Mouse (Mus musculus) kidney, embryonic 16.5 days (tissue): ENCODE data around the gene Plcg1. TPM values are rescaled to one million over a fixed set of nuclear protein-coding genes. Genes with fewer than 3 reads are reported as not detected.
A peak's percentile ranks its signal among the peaks of the same experiment; 100 is the strongest.

Experiments
- ATAC-seq: fragments of 200-750 bp; cut with Nextera tagmentation; 2 replicates; pipeline ENCODE4 v1.8.0; 2017; ENCODE audit warnings: moderate TSS enrichment; ENCODE audit not compliant: low FRiP score, low TSS enrichment
- H3K27ac ChIP-seq: fragments of 300-500 bp; sonication (generic); 2 replicates; pipeline ENCODE4 v1.5.1; 2014; ENCODE audit warnings: low read length
- H3K27me3 ChIP-seq: fragments of 300-500 bp; sonication (generic); 2 replicates; pipeline ENCODE4 v1.6.1; 2014; ENCODE audit warnings: low read length, control low read depth, mixed read lengths; ENCODE audit not compliant: insufficient read depth
- H3K36me3 ChIP-seq: fragments of 300-500 bp; sonication (generic); 2 replicates; pipeline ENCODE4 v1.6.1; 2014; ENCODE audit warnings: low read length, control low read depth, mixed read lengths; ENCODE audit not compliant: insufficient read depth
- H3K4me1 ChIP-seq: fragments of 300-500 bp; sonication (generic); 2 replicates; pipeline ENCODE4 v1.6.1; 2014; ENCODE audit warnings: low read length, control low read depth, mixed read lengths; ENCODE audit not compliant: insufficient read depth
- H3K4me2 ChIP-seq: fragments of 300-500 bp; sonication (generic); replicated peaks from 2 replicates; pipeline ENCODE4 v1.6.1; 2014; ENCODE audit warnings: low read depth, low read length
- H3K4me3 ChIP-seq: fragments of 300-500 bp; sonication (generic); 2 replicates; pipeline ENCODE4 v1.5.1; 2014; ENCODE audit warnings: mild to moderate bottlenecking, low read length
- H3K9ac ChIP-seq: fragments of 300-500 bp; sonication (generic); replicated peaks from 2 replicates; pipeline ENCODE4 v1.6.1; 2014; ENCODE audit warnings: low read length
- H3K9me3 ChIP-seq: fragments of 300-500 bp; sonication (generic); 2 replicates; pipeline ENCODE4 v1.6.1; 2016; ENCODE audit warnings: low read length, control low read depth
- WGBS: fragments of 180-500 bp; shearing (Covaris S2); extraction: QIAGEN DNeasy Blood & Tissue Kit; methylation state at CpG from one replicate; pipeline ENCODE4 v1.1.7; 2014; 5-methylcytosine and 5-hydroxymethylcytosine counted together
- polyA plus RNA-seq: library from polyadenylated mRNA; unstranded; fragments of >200 nt; fragmentation: Nextera tagmentation; extraction: Ambion mirVana; gene quantifications from 2 replicates; pipeline ENCODE4 v1.2.1, GENCODE M21; 2015

Gene Plcg1
- polyA plus RNA-seq, 1 experiment from 2014 or later: 49.9 TPM

- Histone ChIP-seq H3K4me1 (peaks cover 46% of the 10 kb centered on the region), H3K27me3 (no peaks in the 10 kb centered on the region), H3K9ac (0 out of 2 replicates have a peak overlapping the region, but pooled peaks have one; percentile 18), H3K27ac (peak overlapping the region; percentile 63), H3K9me3 (no peaks in the 10 kb centered on the region), H3K36me3 (peaks cover 11% of the 10 kb centered on the region), H3K4me2 (no peak overlapping the region), H3K4me3 (no peak overlapping the region)
- ATAC-seq: peak; percentile 21; the same call in 1 of the 2 replicates
- WGBS: 59% methylated on average over 1 of the region's 1 CpGs
Observed at GRCm38 (mm10) chr2:160742161-160742609, 11.1 kb downstream of the Plcg1 start.

GRCm38 (mm10) chr2:160744040-160744822, 13.1 kb downstream of the Plcg1 start:
- Histone ChIP-seq H3K27me3 (no peaks in the 10 kb centered on the region), H3K9me3 (0 out of 2 replicates have a peak, but pooled peaks cover 4% of the 10 kb centered on the region), H3K9ac (no peak overlapping the region), H3K36me3 (peaks cover 30% of the 10 kb centered on the region), H3K4me3 (no peak overlapping the region), H3K27ac (peak overlapping the region; percentile 14; the same call in 1 of the 2 replicates), H3K4me1 (peaks cover 40% of the 10 kb centered on the region), H3K4me2 (no peak overlapping the region)
- whole genome bisulfite sequencing: 78% methylated on average over 7 of the region's 7 CpGs
- no peak for ATAC-seq

GRCm38 (mm10) chr2:160744823-160745210, 13.7 kb downstream of the Plcg1 start:
- Histone ChIP-seq H3K4me1 (peaks cover 34% of the 10 kb centered on the region; the same call in 1 of the 2 replicates), H3K27me3 (no peaks in the 10 kb centered on the region), H3K27ac (peak overlapping the region; percentile 32), H3K9me3 (0 out of 2 replicates have a peak, but pooled peaks cover 4% of the 10 kb centered on the region), H3K4me2 (no peak overlapping the region), H3K36me3 (peaks cover 36% of the 10 kb centered on the region), H3K4me3 (no peak overlapping the region), H3K9ac (no peak overlapping the region)
- 77% methylated on average over 5 of the region's 5 CpGs for WGBS
- no peak for ATAC-seq

GRCm38 (mm10) chr2:160745497-160745896, 14.4 kb downstream of the Plcg1 start:
- H3K36me3 ChIP-seq: peaks cover 43% of the 10 kb centered on the region
- H3K27me3 ChIP-seq: no peaks in the 10 kb centered on the region
- H3K9ac ChIP-seq: no peak overlapping the region
- H3K9me3 ChIP-seq: 0 out of 2 replicates have a peak, but pooled peaks cover 4% of the 10 kb centered on the region
- ATAC-seq: no peak
- no peak overlapping the region for H3K4me3 ChIP-seq
- peak overlapping the region; percentile 50 for H3K27ac ChIP-seq
- H3K4me1 ChIP-seq: peaks cover 28% of the 10 kb centered on the region; the same call in 1 of the 2 replicates
- WGBS: 86% methylated on average over 1 of the region's 1 CpGs
- H3K4me2 ChIP-seq: no peak overlapping the region

GRCm38 (mm10) chr2:160746637-160747036, 15.5 kb downstream of the Plcg1 start:
- no peak overlapping the region for H3K4me3 ChIP-seq
- no peak overlapping the region for H3K9ac ChIP-seq
- no peak for ATAC-seq
- 0 out of 2 replicates have a peak, but pooled peaks cover 4% of the 10 kb centered on the region for H3K9me3 ChIP-seq
- no peaks in the 10 kb centered on the region for H3K27me3 ChIP-seq
- no peak overlapping the region for H3K27ac ChIP-seq
- H3K36me3 ChIP-seq: peaks cover 54% of the 10 kb centered on the region
- WGBS: 97% methylated on average over 5 of the region's 5 CpGs
- H3K4me1 ChIP-seq: peaks cover 21% of the 10 kb centered on the region; the same call in 1 of the 2 replicates
- no peak overlapping the region for H3K4me2 ChIP-seq

- Histone ChIP-seq H3K9ac (no peak overlapping the region), H3K36me3 (peaks cover 59% of the 10 kb centered on the region), H3K4me1 (peaks cover 21% of the 10 kb centered on the region; the same call in 1 of the 2 replicates), H3K27me3 (no peaks in the 10 kb centered on the region), H3K4me3 (no peak overlapping the region), H3K9me3 (0 out of 2 replicates have a peak, but pooled peaks cover 4% of the 10 kb centered on the region), H3K4me2 (no peak overlapping the region), H3K27ac (no peak overlapping the region)
- WGBS: 91% methylated on average over 10 of the region's 10 CpGs
- ATAC-seq: no peak
Observed at GRCm38 (mm10) chr2:160747075-160747474, 16.0 kb downstream of the Plcg1 start.

GRCm38 (mm10) chr2:160756583-160757203, 25.6 kb downstream of the Plcg1 start:
- H3K4me1 ChIP-seq: no peaks in the 10 kb centered on the region
- H3K9me3 ChIP-seq: no peaks in the 10 kb centered on the region
- whole genome bisulfite sequencing: 77% methylated on average over 6 of the region's 6 CpGs
- peaks cover 97% of the 10 kb centered on the region for H3K36me3 ChIP-seq
- no peak overlapping the region for H3K27ac ChIP-seq
- no peak overlapping the region for H3K9ac ChIP-seq
- no peak for ATAC-seq
- no peaks in the 10 kb centered on the region for H3K27me3 ChIP-seq
- no peak overlapping the region for H3K4me3 ChIP-seq
- no peak overlapping the region for H3K4me2 ChIP-seq

- WGBS: 87% methylated on average over 9 of the region's 9 CpGs
Observed at GRCm38 (mm10) chr2:160760433-160761184, 29.5 kb downstream of the Plcg1 start.

GRCm38 (mm10) chr2:160763816-160764215, 32.7 kb downstream of the Plcg1 start:
- Histone ChIP-seq H3K9ac (no peak overlapping the region), H3K27me3 (no peaks in the 10 kb centered on the region), H3K27ac (no peak overlapping the region), H3K9me3 (no peaks in the 10 kb centered on the region), H3K4me2 (no peak overlapping the region), H3K4me1 (no peaks in the 10 kb centered on the region), H3K36me3 (peaks cover 48% of the 10 kb centered on the region), H3K4me3 (no peak overlapping the region)
- WGBS: 82% methylated on average over 3 of the region's 3 CpGs
- no peak for ATAC-seq

More at GRCm38 (mm10) chr2:160760433-160761184, 29.5 kb downstream of the Plcg1 start:
- peaks cover 79% of the 10 kb centered on the region for H3K36me3 ChIP-seq
- no peaks in the 10 kb centered on the region for H3K9me3 ChIP-seq
- no peaks in the 10 kb centered on the region for H3K27me3 ChIP-seq
- no peak overlapping the region for H3K27ac ChIP-seq
- no peak overlapping the region for H3K9ac ChIP-seq
- no peaks in the 10 kb centered on the region for H3K4me1 ChIP-seq
- ATAC-seq: no peak
- no peak overlapping the region for H3K4me3 ChIP-seq
- H3K4me2 ChIP-seq: no peak overlapping the region
